Mouse (Mus musculus): ENCODE data around the gene Dhcr7.

DNA sequence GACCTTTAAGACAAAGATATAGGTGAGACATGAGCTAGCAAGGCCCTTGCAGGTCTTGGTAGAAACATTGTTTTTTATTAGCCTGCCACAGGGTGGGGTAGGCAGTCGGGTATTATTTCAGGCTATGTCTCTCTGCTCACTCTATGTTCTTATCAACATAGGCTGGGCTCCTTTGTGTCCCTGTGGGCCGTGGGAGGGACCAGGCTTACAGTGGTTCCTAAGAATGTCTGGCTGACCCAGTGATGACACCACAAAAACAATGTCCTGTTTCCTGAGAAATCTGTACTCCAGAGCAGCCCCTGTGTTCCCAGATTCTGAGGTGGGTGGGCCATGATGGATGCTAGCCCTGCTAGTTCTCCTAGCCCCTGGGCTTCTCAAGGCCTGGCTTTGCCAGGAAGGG, 45.6 kb upstream of the Dhcr7 start:
- TF ChIP-seq POLR2A (IDR thresholded peaks at IDR 0.05; ENCODE audit: insufficient read depth, low read length) (no peak), CTCF (IDR thresholded peaks at IDR 0.05; ENCODE audit: low read depth, low read length) (no peak), EP300 (IDR thresholded peaks at IDR 0.05; ENCODE audit: insufficient read depth, low read depth, low read length) (no peak)

Data from ES-Bruce4 (cell line).